Mouse (Mus musculus) myocyte (in vitro differentiated cells): ENCODE data around the gene Zfp827.

Experiments used
- CEBPB ChIP-seq: IDR thresholded peaks from 2 replicates; pipeline ENCODE4 v1.6.1; 2011; ENCODE audit warnings: mild to moderate bottlenecking, moderate library complexity; ENCODE audit not compliant: poor library complexity, insufficient read depth, severe bottlenecking
- E2F4 ChIP-seq: IDR thresholded peaks from one replicate; pipeline ENCODE4 v1.6.1; 2011; ENCODE audit warnings: mild to moderate bottlenecking, control low read depth, moderate library complexity; ENCODE audit not compliant: insufficient read depth
- MAX ChIP-seq: IDR thresholded peaks from one replicate; pipeline ENCODE4 v1.6.1; 2011; ENCODE audit warnings: low read depth, mild to moderate bottlenecking, control low read depth
- MYOD1 ChIP-seq, 3 experiments: IDR thresholded peaks; one replicate each; pipeline ENCODE4 v1.6.1; 2011; ENCODE audit warnings: control low read depth in 2 of 3, low read depth in 2 of 3, mild to moderate bottlenecking in 2 of 3, moderate library complexity in 1 of 3; ENCODE audit not compliant: insufficient read length in 2 of 3, control insufficient read depth in 1 of 3
- MYOG ChIP-seq, 3 experiments: IDR thresholded peaks; one replicate each; pipeline ENCODE4 v1.6.1; 2011; ENCODE audit warnings: control low read depth in 2 of 3, low read depth in 2 of 3, mild to moderate bottlenecking in 2 of 3; ENCODE audit not compliant: insufficient read length in 2 of 3, control insufficient read depth in 1 of 3, insufficient read depth in 1 of 3
- POLR2A ChIP-seq: IDR thresholded peaks from one replicate; pipeline ENCODE4 v1.6.1; 2011; ENCODE audit warnings: low read depth, mild to moderate bottlenecking, control low read depth, moderate library complexity; ENCODE audit not compliant: insufficient read length
- POLR2AphosphoS2 ChIP-seq: IDR thresholded peaks from one replicate; pipeline ENCODE4 v1.6.1; 2011; ENCODE audit warnings: low read depth, control low read depth; ENCODE audit not compliant: insufficient read length
- SRF ChIP-seq: IDR thresholded peaks from one replicate; pipeline ENCODE4 v1.6.1; 2011; ENCODE audit warnings: low read depth; ENCODE audit not compliant: control insufficient read depth, insufficient read length
- USF1 ChIP-seq: IDR thresholded peaks from one replicate; pipeline ENCODE4 v1.6.1; 2011; ENCODE audit warnings: low read depth, mild to moderate bottlenecking, control low read depth, moderate library complexity

DNA sequence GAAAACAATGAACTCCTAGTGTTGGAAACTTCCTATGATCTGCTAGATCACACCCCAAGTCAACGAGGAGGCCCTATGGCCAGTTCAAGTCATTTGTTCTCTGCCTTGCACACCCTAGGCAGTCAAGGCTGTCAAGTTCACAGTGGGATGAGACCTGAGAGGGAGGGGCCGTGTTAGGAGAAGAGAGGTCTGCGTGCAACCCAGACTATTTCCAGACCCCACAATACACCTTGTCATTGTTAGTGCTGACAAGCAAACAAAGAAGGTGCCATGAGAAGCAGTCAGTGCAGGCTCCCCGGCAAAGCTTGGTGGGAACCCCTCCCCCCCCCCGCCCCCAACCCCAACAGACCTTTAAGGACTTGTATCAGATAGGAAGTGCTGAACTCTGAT is 194.5 kb downstream of the Zfp827 start:
- TF ChIP-seq CEBPB (no peak), POLR2AphosphoS2 (no peak), POLR2A (no peak), MAX (no peak), MYOG (IDR thresholded peaks at IDR 0.05; ENCODE audit: control insufficient read depth in 1 of 3, insufficient read depth in 1 of 3, insufficient read length in 2 of 3, low read depth in 2 of 3) (no peak), SRF (no peak), MYOD1 (IDR thresholded peaks at IDR 0.05; ENCODE audit: control insufficient read depth in 1 of 3, insufficient read length in 2 of 3, low read depth in 2 of 3) (no peak), E2F4 (no peak), USF1 (no peak)
